Mouse (Mus musculus): ENCODE data around the gene Gss. TPM values are rescaled to one million over a fixed set of nuclear protein-coding genes. Genes with fewer than 3 reads are reported as not detected.
A peak's percentile ranks its signal among the peaks of the same experiment; 100 is the strongest.

Gene Gss
- polyA plus RNA-seq, 1 experiment from 2014 or later, result 14.8 TPM

GRCm38 (mm10) chr2:155626277-155626676 is 33.7 kb upstream of the Gss start:
- DNase-seq (peak; percentile 40), ATAC-seq (ENCODE audit: low FRiP score, low TSS enrichment) (no peak)
- H3K4me2 ChIP-seq (ENCODE audit: low read length), result no peak overlapping the region
- peaks cover 27% of the 10 kb centered on the region for H3K27me3 ChIP-seq (ENCODE audit: control insufficient read depth, insufficient read depth, low read length)
- H3K9ac ChIP-seq (replicated peaks; ENCODE audit: low read length), result no peak overlapping the region
- no peaks in the 10 kb centered on the region for H3K9me3 ChIP-seq (ENCODE audit: control insufficient read depth, low read length)
- WGBS, result 49% methylated on average over 15 of the region's 15 CpGs
- H3K27ac ChIP-seq (replicated peaks; ENCODE audit: low read depth, low read length), result no peak overlapping the region
- no peak overlapping the region for H3K4me3 ChIP-seq (replicated peaks; ENCODE audit: low read depth, low read length)
- H3K4me1 ChIP-seq (ENCODE audit: control insufficient read depth, insufficient read depth, low read length), result peaks cover 12% of the 10 kb centered on the region; the same call in 1 of the 2 replicates
- peaks cover 2% of the 10 kb centered on the region; the same call in 1 of the 2 replicates for H3K36me3 ChIP-seq (ENCODE audit: control insufficient read depth, insufficient read depth, low read length)

GRCm38 (mm10) chr2:155624730-155625129 is 32.1 kb upstream of the Gss start:
- Histone ChIP-seq H3K4me1 (ENCODE audit: control insufficient read depth, insufficient read depth, low read length) (peaks cover 8% of the 10 kb centered on the region; the same call in 1 of the 2 replicates), H3K9me3 (ENCODE audit: control insufficient read depth, low read length) (no peaks in the 10 kb centered on the region), H3K4me2 (ENCODE audit: low read length) (no peak overlapping the region), H3K27ac (replicated peaks; ENCODE audit: low read depth, low read length) (no peak overlapping the region), H3K36me3 (ENCODE audit: control insufficient read depth, insufficient read depth, low read length) (no peaks in the 10 kb centered on the region), H3K27me3 (ENCODE audit: control insufficient read depth, insufficient read depth, low read length) (peaks cover 12% of the 10 kb centered on the region), H3K4me3 (replicated peaks; ENCODE audit: low read depth, low read length) (no peak overlapping the region), H3K9ac (replicated peaks; ENCODE audit: low read length) (no peak overlapping the region)
- ATAC-seq (ENCODE audit: low FRiP score, low TSS enrichment) (no peak), DNase-seq (peak; percentile 65)
- 45% methylated on average over 10 of the region's 10 CpGs for WGBS

DNA sequence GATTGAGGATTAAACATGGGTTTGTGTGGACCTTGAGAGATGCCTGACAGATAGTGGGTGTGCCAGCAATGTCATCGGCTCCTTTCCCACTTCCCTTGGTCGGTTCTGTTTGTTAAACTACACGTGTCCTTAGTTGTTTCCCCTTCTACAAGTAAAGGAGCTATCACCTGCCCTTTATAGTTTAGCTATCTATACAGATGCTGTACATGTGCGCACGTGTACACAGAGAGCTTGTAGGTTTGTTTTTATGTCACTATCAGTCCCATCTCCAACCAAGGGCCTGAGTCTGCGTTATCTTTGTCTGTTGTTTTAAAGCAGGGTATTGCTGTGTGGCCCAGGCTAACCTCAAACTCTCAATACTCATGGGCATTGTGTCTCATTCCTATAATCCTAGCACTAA is 31.4 kb upstream of the Gss start:
- Histone ChIP-seq H3K36me3 (ENCODE audit: control insufficient read depth, insufficient read depth, low read length) (no peaks in the 10 kb centered on the region), H3K4me1 (ENCODE audit: control insufficient read depth, insufficient read depth, low read length) (0 out of 2 replicates have a peak, but pooled peaks cover 2% of the 10 kb centered on the region), H3K27ac (replicated peaks; ENCODE audit: low read depth, low read length) (no peak overlapping the region), H3K27me3 (ENCODE audit: control insufficient read depth, insufficient read depth, low read length) (peaks cover 12% of the 10 kb centered on the region), H3K9me3 (ENCODE audit: control insufficient read depth, low read length) (no peaks in the 10 kb centered on the region), H3K4me2 (ENCODE audit: low read length) (no peak overlapping the region), H3K9ac (replicated peaks; ENCODE audit: low read length) (no peak overlapping the region), H3K4me3 (replicated peaks; ENCODE audit: low read depth, low read length) (no peak overlapping the region)
- WGBS, result 88% methylated on average over 6 of the region's 6 CpGs
- ATAC-seq (ENCODE audit: low FRiP score, low TSS enrichment), result no peak
- no peak for DNase-seq

DNA sequence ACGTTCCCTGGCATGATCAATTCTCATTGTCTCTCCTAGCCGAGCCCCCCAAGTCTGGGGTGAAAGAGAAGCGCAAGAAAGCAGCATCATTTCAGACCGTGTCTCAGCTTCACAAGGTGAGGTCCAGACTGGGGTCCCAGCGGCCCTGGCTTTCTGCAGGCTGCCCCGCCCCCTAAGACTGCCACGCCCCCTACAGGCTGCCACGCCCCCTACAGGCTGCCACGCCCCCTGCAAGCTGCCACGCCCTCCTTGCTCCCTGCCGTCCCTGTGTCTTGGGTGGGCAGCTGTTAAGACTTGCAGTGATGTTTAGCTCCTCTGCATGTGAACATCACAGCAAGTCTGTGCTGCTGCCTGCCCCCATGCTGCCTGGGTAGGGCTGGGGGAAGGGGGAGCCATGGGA is 30.0 kb upstream of the Gss start:
- no peaks in the 10 kb centered on the region for H3K36me3 ChIP-seq (ENCODE audit: control insufficient read depth, insufficient read depth, low read length)
- H3K9me3 ChIP-seq (ENCODE audit: control insufficient read depth, low read length), result no peaks in the 10 kb centered on the region
- H3K4me3 ChIP-seq (replicated peaks; ENCODE audit: low read depth, low read length), result no peak overlapping the region
- H3K27me3 ChIP-seq (ENCODE audit: control insufficient read depth, insufficient read depth, low read length), result no peaks in the 10 kb centered on the region
- H3K27ac ChIP-seq (replicated peaks; ENCODE audit: low read depth, low read length), result no peak overlapping the region
- WGBS, result 31% methylated on average over 11 of the region's 11 CpGs
- H3K4me2 ChIP-seq (ENCODE audit: low read length), result no peak overlapping the region
- ATAC-seq (ENCODE audit: low FRiP score, low TSS enrichment) (no peak), DNase-seq (no peak)
- H3K9ac ChIP-seq (replicated peaks; ENCODE audit: low read length), result no peak overlapping the region
- no peaks in the 10 kb centered on the region for H3K4me1 ChIP-seq (ENCODE audit: control insufficient read depth, insufficient read depth, low read length)

GRCm38 (mm10) chr2:155619817-155620216 is 27.2 kb upstream of the Gss start:
- no peaks in the 10 kb centered on the region for H3K9me3 ChIP-seq (ENCODE audit: control insufficient read depth, low read length)
- no peak overlapping the region for H3K9ac ChIP-seq (replicated peaks; ENCODE audit: low read length)
- no peak overlapping the region for H3K4me3 ChIP-seq (replicated peaks; ENCODE audit: low read depth, low read length)
- no peaks in the 10 kb centered on the region for H3K36me3 ChIP-seq (ENCODE audit: control insufficient read depth, insufficient read depth, low read length)
- DNase-seq (peak; percentile 85), ATAC-seq (ENCODE audit: low FRiP score, low TSS enrichment) (peak; percentile 53; the same call in 1 of the 2 replicates)
- H3K4me1 ChIP-seq (ENCODE audit: control insufficient read depth, insufficient read depth, low read length), result no peaks in the 10 kb centered on the region
- 19% methylated on average over 8 of the region's 8 CpGs for WGBS
- H3K27ac ChIP-seq (replicated peaks; ENCODE audit: low read depth, low read length), result no peak overlapping the region
- H3K27me3 ChIP-seq (ENCODE audit: control insufficient read depth, insufficient read depth, low read length), result no peaks in the 10 kb centered on the region
- no peak overlapping the region for H3K4me2 ChIP-seq (ENCODE audit: low read length)

DNA sequence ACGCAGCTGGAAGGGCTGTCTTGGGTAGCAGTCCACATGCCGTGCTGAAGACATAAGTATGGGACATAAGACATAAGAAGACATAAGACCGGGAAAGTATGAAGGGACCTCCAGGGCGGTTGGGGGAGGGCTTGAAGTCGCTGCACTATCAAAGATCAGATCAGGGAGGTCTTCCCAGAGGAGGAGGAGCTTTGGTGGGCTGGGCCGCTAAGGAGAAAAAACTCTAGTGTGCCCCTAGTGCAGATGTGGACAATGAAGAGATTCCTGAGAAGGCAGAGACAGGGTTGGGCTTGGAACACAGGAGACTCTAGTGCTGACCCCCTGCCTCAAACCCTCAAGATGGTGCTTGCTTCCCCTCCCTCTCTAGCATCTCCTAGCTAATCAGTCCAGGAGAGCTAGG is 24.4 kb upstream of the Gss start:
- Histone ChIP-seq H3K4me2 (ENCODE audit: low read length) (no peak overlapping the region), H3K4me3 (replicated peaks; ENCODE audit: low read depth, low read length) (no peak overlapping the region), H3K27me3 (ENCODE audit: control insufficient read depth, insufficient read depth, low read length) (no peaks in the 10 kb centered on the region), H3K36me3 (ENCODE audit: control insufficient read depth, insufficient read depth, low read length) (no peaks in the 10 kb centered on the region), H3K4me1 (ENCODE audit: control insufficient read depth, insufficient read depth, low read length) (peaks cover 6% of the 10 kb centered on the region), H3K9ac (replicated peaks; ENCODE audit: low read length) (no peak overlapping the region), H3K27ac (replicated peaks; ENCODE audit: low read depth, low read length) (no peak overlapping the region), H3K9me3 (ENCODE audit: control insufficient read depth, low read length) (no peaks in the 10 kb centered on the region)
- ATAC-seq (ENCODE audit: low FRiP score, low TSS enrichment) (no peak), DNase-seq (no peak)
- WGBS, result 57% methylated on average over 6 of the region's 6 CpGs

DNA sequence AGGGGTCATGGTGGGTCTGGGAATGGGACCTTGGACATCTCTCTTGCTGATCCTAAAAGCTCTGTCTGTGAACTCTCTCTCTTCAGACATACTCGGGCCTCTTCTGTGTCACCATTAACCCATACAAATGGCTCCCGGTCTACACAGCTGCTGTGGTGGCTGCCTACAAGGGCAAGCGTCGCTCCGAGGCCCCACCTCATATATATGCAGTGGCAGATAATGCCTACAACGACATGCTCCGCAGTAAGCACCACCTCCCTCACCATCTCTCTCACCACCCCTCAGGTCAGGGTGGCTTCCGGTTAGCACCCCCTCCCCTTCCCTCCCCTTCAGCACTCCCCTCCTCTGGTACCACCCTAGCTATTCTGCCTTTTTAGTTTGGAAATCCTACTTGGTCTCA is 21.3 kb upstream of the Gss start:
- H3K4me3 ChIP-seq (replicated peaks; ENCODE audit: low read depth, low read length), result no peak overlapping the region
- H3K27me3 ChIP-seq (ENCODE audit: control insufficient read depth, insufficient read depth, low read length), result no peaks in the 10 kb centered on the region
- whole genome bisulfite sequencing, result 71% methylated on average over 8 of the region's 8 CpGs
- peaks cover 6% of the 10 kb centered on the region for H3K4me1 ChIP-seq (ENCODE audit: control insufficient read depth, insufficient read depth, low read length)
- no peak for ATAC-seq (ENCODE audit: low FRiP score, low TSS enrichment)
- no peak for DNase-seq
- peak overlapping the region; percentile 49; the same call in 1 of the 2 replicates for H3K4me2 ChIP-seq (ENCODE audit: low read length)
- H3K9ac ChIP-seq (replicated peaks; ENCODE audit: low read length), result no peak overlapping the region
- no peak overlapping the region for H3K27ac ChIP-seq (replicated peaks; ENCODE audit: low read depth, low read length)
- H3K36me3 ChIP-seq (ENCODE audit: control insufficient read depth, insufficient read depth, low read length), result no peaks in the 10 kb centered on the region
- no peaks in the 10 kb centered on the region for H3K9me3 ChIP-seq (ENCODE audit: control insufficient read depth, low read length)

GRCm38 (mm10) chr2:155613326-155613755 is 20.7 kb upstream of the Gss start:
- no peaks in the 10 kb centered on the region for H3K9me3 ChIP-seq (ENCODE audit: control insufficient read depth, low read length)
- ATAC-seq (ENCODE audit: low FRiP score, low TSS enrichment) (no peak), DNase-seq (peak; percentile 58)
- no peaks in the 10 kb centered on the region for H3K27me3 ChIP-seq (ENCODE audit: control insufficient read depth, insufficient read depth, low read length)
- H3K4me1 ChIP-seq (ENCODE audit: control insufficient read depth, insufficient read depth, low read length), result peaks cover 6% of the 10 kb centered on the region
- no peaks in the 10 kb centered on the region for H3K36me3 ChIP-seq (ENCODE audit: control insufficient read depth, insufficient read depth, low read length)
- H3K9ac ChIP-seq (replicated peaks; ENCODE audit: low read length), result no peak overlapping the region
- H3K4me3 ChIP-seq (replicated peaks; ENCODE audit: low read depth, low read length), result peak overlapping the region; percentile 24
- WGBS, result 6% methylated on average over 20 of the region's 20 CpGs
- H3K27ac ChIP-seq (replicated peaks; ENCODE audit: low read depth, low read length), result no peak overlapping the region
- peak overlapping the region; percentile 49 for H3K4me2 ChIP-seq (ENCODE audit: low read length)

- no peak overlapping the region for H3K4me2 ChIP-seq (ENCODE audit: low read length)
- 87% methylated on average over 9 of the region's 9 CpGs for WGBS
- H3K36me3 ChIP-seq (ENCODE audit: control insufficient read depth, insufficient read depth, low read length), result no peaks in the 10 kb centered on the region
- no peaks in the 10 kb centered on the region for H3K27me3 ChIP-seq (ENCODE audit: control insufficient read depth, insufficient read depth, low read length)
- H3K4me3 ChIP-seq (replicated peaks; ENCODE audit: low read depth, low read length), result no peak overlapping the region
- H3K9me3 ChIP-seq (ENCODE audit: control insufficient read depth, low read length), result no peaks in the 10 kb centered on the region
- peaks cover 6% of the 10 kb centered on the region for H3K4me1 ChIP-seq (ENCODE audit: control insufficient read depth, insufficient read depth, low read length)
- ATAC-seq (ENCODE audit: low FRiP score, low TSS enrichment) (no peak), DNase-seq (no peak)
- H3K27ac ChIP-seq (replicated peaks; ENCODE audit: low read depth, low read length), result no peak overlapping the region
- H3K9ac ChIP-seq (replicated peaks; ENCODE audit: low read length), result no peak overlapping the region
Measured at GRCm38 (mm10) chr2:155611834-155612550, 19.4 kb upstream of the Gss start.

Data from midbrain, embryonic 14.5 days (tissue).